Comparison of ENCODE assay signal across 9 mouse cellular contexts in the genomic region with DNA sequence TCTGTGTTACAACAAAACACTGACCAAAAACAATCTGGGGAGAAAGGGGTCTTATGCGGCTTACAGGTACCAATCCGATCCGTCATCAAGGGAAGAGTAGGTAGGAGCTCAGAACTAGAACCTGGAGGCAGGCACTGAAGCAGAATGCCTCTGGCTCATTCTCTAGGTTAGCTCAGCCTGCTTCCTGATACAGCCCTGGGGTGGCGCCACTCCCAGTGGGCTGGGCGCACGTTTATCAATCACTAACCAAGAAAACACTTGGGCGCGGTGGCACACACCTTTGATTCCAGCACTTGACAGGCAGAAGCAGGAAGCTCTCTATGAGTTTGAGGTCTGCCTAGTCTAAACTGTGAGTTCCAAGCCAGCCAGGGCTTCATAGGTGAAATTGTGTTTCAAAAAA. TPM values are rescaled to one million over a fixed set of nuclear protein-coding genes. Genes with fewer than 3 reads are reported as not detected.
A peak's percentile ranks its signal among the peaks of the same experiment; 100 is the strongest.
DNase-seq lines count a peak whose midpoint lies in the region; ATAC-seq and TF ChIP-seq lines count a peak whose summit lies in the region.
"Had no signal": no experiment of that assay in that cellular context is flagged by ENCODE, and none has a peak within 500 bp of the region (broad histone marks: within the 10 kb centered on the region; RNA-seq: fewer than 3 reads in every experiment).

No protein-coding gene starts in this region.

- no peak overlapping the region for H3K9ac ChIP-seq in intestine, embryonic 14.5 days (ENCODE audit: low read length)

- H3K27me3 ChIP-seq in heart, embryonic 10.5 days (ENCODE audit: insufficient read depth, poor library complexity, severe bottlenecking), result no peaks in the 10 kb centered on the region
- H3K27me3 ChIP-seq in E14TG2a.4 (ENCODE audit: insufficient read depth, low read length), result no peaks in the 10 kb centered on the region
- no peaks in the 10 kb centered on the region for H3K27me3 ChIP-seq in intestine, embryonic 14.5 days (replicated peaks; ENCODE audit: control insufficient read depth, insufficient read depth, low read length)

- H3K4me3 ChIP-seq in heart, embryonic 10.5 days, result no peak overlapping the region
- peak overlapping the region; percentile 51 for H3K4me3 ChIP-seq in E14TG2a.4 (replicated peaks; ENCODE audit: low read length)
- no peak overlapping the region for H3K4me3 ChIP-seq in intestine, embryonic 14.5 days (ENCODE audit: low read depth, low read length)

- H3K4me2 ChIP-seq in intestine, embryonic 14.5 days (ENCODE audit: low read length), result no peak overlapping the region

- H3K27ac ChIP-seq in heart, embryonic 10.5 days, result peak overlapping the region; percentile 39; the same call in 1 of the 2 replicates
- no peak overlapping the region for H3K27ac ChIP-seq in intestine, embryonic 14.5 days (ENCODE audit: low read depth)
- H3K27ac ChIP-seq: hindbrain, postnatal 0 days had no signal

- no peaks in the 10 kb centered on the region for H3K9me3 ChIP-seq in heart, embryonic 10.5 days
- H3K9me3 ChIP-seq in E14TG2a.4 (ENCODE audit: low read length), result no peaks in the 10 kb centered on the region
- H3K9me3 ChIP-seq in intestine, embryonic 14.5 days (ENCODE audit: control insufficient read depth, low read length), result no peaks in the 10 kb centered on the region

- H3K4me1 ChIP-seq in heart, embryonic 10.5 days, result peaks cover 22% of the 10 kb centered on the region
- H3K4me1 ChIP-seq in E14TG2a.4 (replicated peaks; ENCODE audit: low read depth, low read length), result peaks cover 26% of the 10 kb centered on the region
- H3K4me1 ChIP-seq in intestine, embryonic 14.5 days (replicated peaks; ENCODE audit: control insufficient read depth, insufficient read depth, low read length), result no peaks in the 10 kb centered on the region; the same call in 1 of the 2 replicates

- TF ChIP-seq CTCF in E14TG2a.4 (conservative IDR thresholded peaks at IDR 0.05; ENCODE audit: low read length), result no peak

- peak; percentile 75 for DNase-seq in heart, embryonic 10.5 days (ENCODE audit: low spot score)
- no peak for DNase-seq in heart, adult 18-20 months
- DNase-seq in intestine, embryonic 14.5 days (ENCODE audit: low spot score), result peak; percentile 57
- no peak for DNase-seq in right cerebral cortex, adult 18-20 months
- no peak for DNase-seq in adrenal gland, adult 18-20 months (ENCODE audit: low spot score in 2 of 2)
- DNase-seq in adrenal gland, postnatal 36 days, result no peak

- no peaks in the 10 kb centered on the region for H3K36me3 ChIP-seq in heart, embryonic 10.5 days
- no peaks in the 10 kb centered on the region for H3K36me3 ChIP-seq in E14TG2a.4 (ENCODE audit: insufficient read depth, low read length)
- no peaks in the 10 kb centered on the region for H3K36me3 ChIP-seq in intestine, embryonic 14.5 days (ENCODE audit: control insufficient read depth, insufficient read depth, low read length)

- WGBS in heart, embryonic 10.5 days, result 87% methylated on average over 8 of the region's 8 CpGs
- 80% methylated on average over 8 of the region's 8 CpGs for WGBS in intestine, embryonic 14.5 days

- peak; percentile 54 for ATAC-seq in intestine, embryonic 14.5 days (replicated peaks; ENCODE audit: low FRiP score, low TSS enrichment, low read depth)
- ATAC-seq in megakaryocyte-erythroid progenitor cell, adult 5-6 weeks (replicated peaks; ENCODE audit: low FRiP score, low TSS enrichment, poor library complexity, severe bottlenecking), result peak; percentile 80
- ATAC-seq: hindbrain, postnatal 0 days had no signal

RNA-seq across cellular contexts. Expression of a gene that starts 7.3 kb away (rescaled TPM):
- polyA plus RNA-seq in heart, embryonic 10.5 days (2016; fragmentation: Nextera tagmentation; extraction: Ambion mirVana), result 14.6 and 18.0 TPM in 2 replicates
- total RNA-seq in heart, adult 18-20 months (2021), result 10 to 100 TPM; 16.3 to 20.1 TPM
- 37.6 and 40.4 TPM in 2 replicates for polyA plus RNA-seq in intestine, embryonic 14.5 days (2014; fragmentation: Nextera tagmentation; extraction: Ambion mirVana)
- 15.0 and 15.9 TPM in 2 replicates for total RNA-seq in megakaryocyte-erythroid progenitor cell, adult 5-6 weeks (2014; fragmentation: Nextera tagmentation)
- total RNA-seq in megakaryocyte-erythroid progenitor cell, adult 5-6 weeks (2017), result 12.3 and 12.8 TPM in 2 replicates
- 10 to 100 TPM; 39.4 to 51.7 TPM for total RNA-seq in adrenal gland, adult 18-20 months (2021)
- 10 to 100 TPM; 56.4 to 70.1 TPM for total RNA-seq in adrenal gland, postnatal 36 days (2021)

Comparison
In these comparisons a context has a peak if more than half of its experiments do, and no peak if none do; other contexts are left out.
1. DNase-seq: peak in heart, embryonic 10.5 days (single experiment) and intestine, embryonic 14.5 days (single experiment); none in heart, adult 18-20 months (0 of 2), right cerebral cortex, adult 18-20 months (single experiment), adrenal gland, adult 18-20 months (0 of 2) and adrenal gland, postnatal 36 days (0 of 2).